Mouse (Mus musculus): ENCODE measurements around the gene Krtap1-5. TPM values are rescaled to one million over a fixed set of nuclear protein-coding genes. Genes with fewer than 3 reads are reported as not detected.

Krtap1-5 gene
- polyA plus RNA-seq, 1 experiment from 2014 or later: not detected

DNA sequence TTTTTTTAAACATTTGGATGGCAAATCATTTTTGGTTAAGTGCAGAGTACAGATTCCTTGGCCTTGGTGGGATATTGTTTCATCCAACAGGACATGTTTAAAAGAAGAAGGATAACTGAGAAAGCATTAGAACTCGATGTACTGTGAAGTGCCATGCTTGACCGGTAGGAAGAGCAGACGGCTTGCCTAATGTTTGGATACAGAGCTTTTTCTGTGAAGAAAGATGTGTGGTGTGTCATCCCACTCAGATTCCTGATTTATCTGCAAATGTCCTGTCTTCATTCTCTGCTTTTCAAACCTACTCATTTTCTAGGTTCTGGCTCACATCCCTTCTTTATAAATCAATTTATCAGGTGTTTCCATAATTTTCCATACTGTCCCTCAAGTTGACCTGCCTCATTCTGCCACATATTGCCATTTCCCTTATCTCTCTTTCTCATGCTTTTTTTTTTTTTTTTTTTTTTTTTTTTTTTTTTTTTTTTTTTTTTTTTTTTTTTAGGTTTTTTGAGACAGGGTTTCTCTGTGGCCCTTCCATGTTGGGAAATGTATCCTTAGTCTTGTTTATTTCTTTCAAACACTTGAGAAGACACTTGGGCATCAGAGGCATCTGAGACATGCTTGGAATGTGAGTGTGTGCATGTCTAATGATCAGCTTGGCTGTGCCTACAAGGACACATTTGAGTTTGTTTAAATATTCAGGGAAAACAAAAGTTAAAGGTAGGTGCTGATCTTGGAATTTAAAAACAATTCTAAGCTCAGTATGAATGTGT lies 22.7 kb downstream of the Krtap1-5 start:
- Histone ChIP-seq H3K36me3 (ENCODE audit: control insufficient read depth, insufficient read depth, low read length) (no peaks in the 10 kb centered on the region), H3K9ac (ENCODE audit: low read depth, low read length) (no peak overlapping the region), H3K27me3 (ENCODE audit: control insufficient read depth, insufficient read depth, low read length) (no peaks in the 10 kb centered on the region), H3K4me3 (ENCODE audit: low read depth, low read length) (no peak overlapping the region), H3K4me2 (replicated peaks; ENCODE audit: low read depth, low read length) (no peak overlapping the region), H3K4me1 (replicated peaks; ENCODE audit: control insufficient read depth, insufficient read depth, low read length) (no peaks in the 10 kb centered on the region), H3K27ac (ENCODE audit: low read depth, low read length) (no peak overlapping the region), H3K9me3 (ENCODE audit: control insufficient read depth, low read length) (no peaks in the 10 kb centered on the region)
- WGBS: 74% methylated on average over 3 of the region's 3 CpGs
- no peak for ATAC-seq (ENCODE audit: low FRiP score)
- no peak for DNase-seq (ENCODE audit: low spot score)

DNA sequence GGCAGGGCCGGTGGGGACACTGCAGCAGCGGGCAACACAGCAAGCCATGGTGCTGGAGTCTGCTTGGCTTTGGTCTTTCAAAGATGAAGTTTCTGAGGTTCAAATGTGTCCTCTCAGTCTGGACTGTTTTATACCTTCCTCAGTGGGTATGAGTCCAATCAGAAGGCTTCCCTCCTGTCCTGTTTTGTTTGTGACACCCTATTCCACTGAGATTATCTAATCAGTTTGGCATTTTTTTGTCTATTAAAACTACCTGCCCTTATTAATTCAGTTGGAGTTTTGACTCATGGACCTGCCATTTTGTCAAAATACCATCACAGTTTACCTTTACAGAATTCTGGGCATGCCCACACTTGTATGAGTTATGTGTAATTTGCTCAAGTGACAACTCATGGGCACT lies 24.1 kb downstream of the Krtap1-5 start, which contains the start of gene Krtap3-2:
Gene Krtap3-2, minus strand, starts transcription at position 101 of the 400 bp plus-strand sequence.
- no peak within 1 kb of the TSS for H3K9ac ChIP-seq (ENCODE audit: low read depth, low read length)
- DNase-seq (ENCODE audit: low spot score) (no peak), ATAC-seq (ENCODE audit: low FRiP score) (no peak)
- H3K4me3 ChIP-seq (ENCODE audit: low read depth, low read length): no peak within 1 kb of the TSS
- H3K4me2 ChIP-seq (replicated peaks; ENCODE audit: low read depth, low read length): no peak within 1 kb of the TSS
- no peaks in the 10 kb centered on the region for H3K9me3 ChIP-seq (ENCODE audit: control insufficient read depth, low read length)
- H3K4me1 ChIP-seq (replicated peaks; ENCODE audit: control insufficient read depth, insufficient read depth, low read length): no peaks in the 10 kb centered on the region
- no peak within 1 kb of the TSS for H3K27ac ChIP-seq (ENCODE audit: low read depth, low read length)
- no peaks in the 10 kb centered on the region for H3K27me3 ChIP-seq (ENCODE audit: control insufficient read depth, insufficient read depth, low read length)
- 88% methylated on average over 2 of the region's 2 CpGs for WGBS
- no peaks in the 10 kb centered on the region for H3K36me3 ChIP-seq (ENCODE audit: control insufficient read depth, insufficient read depth, low read length)

- no peak overlapping the region for H3K27ac ChIP-seq (ENCODE audit: low read depth, low read length)
- DNase-seq (ENCODE audit: low spot score) (no peak), ATAC-seq (ENCODE audit: low FRiP score) (no peak)
- no peak overlapping the region for H3K4me3 ChIP-seq (ENCODE audit: low read depth, low read length)
- H3K9me3 ChIP-seq (ENCODE audit: control insufficient read depth, low read length): no peaks in the 10 kb centered on the region
- no peaks in the 10 kb centered on the region for H3K4me1 ChIP-seq (replicated peaks; ENCODE audit: control insufficient read depth, insufficient read depth, low read length)
- H3K27me3 ChIP-seq (ENCODE audit: control insufficient read depth, insufficient read depth, low read length): no peaks in the 10 kb centered on the region
- H3K36me3 ChIP-seq (ENCODE audit: control insufficient read depth, insufficient read depth, low read length): no peaks in the 10 kb centered on the region
- no peak overlapping the region for H3K4me2 ChIP-seq (replicated peaks; ENCODE audit: low read depth, low read length)
- 82% methylated on average over 2 of the region's 2 CpGs for WGBS
- no peak overlapping the region for H3K9ac ChIP-seq (ENCODE audit: low read depth, low read length)
Measured at GRCm38 (mm10) chr11:99556195-99556594, 24.6 kb downstream of the Krtap1-5 start.

DNA sequence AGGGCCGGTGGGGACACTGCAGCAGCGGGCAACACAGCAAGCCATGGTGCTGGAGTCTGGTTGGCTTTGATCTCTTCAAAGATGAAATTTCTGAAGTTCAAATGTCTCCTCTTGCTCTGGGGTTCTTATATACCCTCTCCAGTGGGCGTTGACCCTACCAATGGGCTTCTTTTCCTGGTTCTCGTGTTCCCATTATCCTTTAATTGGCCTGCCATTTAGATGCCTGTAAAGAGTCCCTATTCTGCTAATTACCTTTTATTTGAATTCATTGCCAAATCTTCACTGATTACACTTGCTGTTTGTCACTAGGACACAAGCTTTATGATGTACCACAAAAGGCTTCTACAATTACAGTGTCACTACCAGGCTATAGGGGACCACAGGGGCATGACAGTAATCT lies 30.1 kb downstream of the Krtap1-5 start, which contains the start of gene Krtap3-3:
Gene Krtap3-3, minus strand, starts transcription at position 101 of the 400 bp plus-strand sequence.
- Histone ChIP-seq H3K9me3 (ENCODE audit: control insufficient read depth, low read length) (no peaks in the 10 kb centered on the region), H3K4me1 (replicated peaks; ENCODE audit: control insufficient read depth, insufficient read depth, low read length) (no peaks in the 10 kb centered on the region), H3K4me2 (replicated peaks; ENCODE audit: low read depth, low read length) (no peak within 1 kb of the TSS), H3K36me3 (ENCODE audit: control insufficient read depth, insufficient read depth, low read length) (no peaks in the 10 kb centered on the region), H3K27ac (ENCODE audit: low read depth, low read length) (no peak within 1 kb of the TSS), H3K4me3 (ENCODE audit: low read depth, low read length) (no peak within 1 kb of the TSS), H3K27me3 (ENCODE audit: control insufficient read depth, insufficient read depth, low read length) (no peaks in the 10 kb centered on the region), H3K9ac (ENCODE audit: low read depth, low read length) (no peak within 1 kb of the TSS)
- no peak for ATAC-seq (ENCODE audit: low FRiP score)
- DNase-seq (ENCODE audit: low spot score): no peak
- 67% methylated on average over 4 of the region's 4 CpGs for WGBS

DNA sequence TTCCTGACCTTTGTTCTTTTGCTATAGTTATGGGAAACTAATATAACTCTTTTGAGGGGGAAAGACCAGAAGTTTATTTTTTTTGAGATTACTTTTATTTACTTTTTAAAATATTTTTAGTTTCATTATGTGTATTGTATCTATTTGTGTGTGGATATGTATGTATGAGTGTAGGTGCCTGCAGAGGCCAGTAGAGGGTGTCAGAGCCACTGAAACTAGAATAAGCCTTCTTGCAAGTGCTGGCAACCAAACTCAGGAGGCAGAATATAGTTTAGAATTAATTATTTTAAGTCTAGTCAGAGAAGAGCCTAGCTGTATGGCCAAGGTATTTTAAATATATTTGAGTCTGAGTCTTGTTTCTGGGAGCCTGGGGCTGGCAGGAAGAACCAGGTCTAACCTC lies 32.9 kb downstream of the Krtap1-5 start:
- Histone ChIP-seq H3K27me3 (ENCODE audit: control insufficient read depth, insufficient read depth, low read length) (no peaks in the 10 kb centered on the region), H3K9me3 (ENCODE audit: control insufficient read depth, low read length) (no peaks in the 10 kb centered on the region), H3K4me1 (replicated peaks; ENCODE audit: control insufficient read depth, insufficient read depth, low read length) (no peaks in the 10 kb centered on the region), H3K36me3 (ENCODE audit: control insufficient read depth, insufficient read depth, low read length) (no peaks in the 10 kb centered on the region), H3K9ac (ENCODE audit: low read depth, low read length) (no peak overlapping the region), H3K4me3 (ENCODE audit: low read depth, low read length) (no peak overlapping the region), H3K4me2 (replicated peaks; ENCODE audit: low read depth, low read length) (no peak overlapping the region), H3K27ac (ENCODE audit: low read depth, low read length) (no peak overlapping the region)
- ATAC-seq (ENCODE audit: low FRiP score) (no peak), DNase-seq (ENCODE audit: low spot score) (no peak)

- H3K36me3 ChIP-seq (ENCODE audit: control insufficient read depth, insufficient read depth, low read length): no peaks in the 10 kb centered on the region
- peak; percentile 6 for DNase-seq (ENCODE audit: low spot score)
- WGBS: 73% methylated on average over 9 of the region's 9 CpGs
Measured at GRCm38 (mm10) chr11:99539721-99540120, 41.1 kb downstream of the Krtap1-5 start.

More at GRCm38 (mm10) chr11:99539721-99540120, 41.1 kb downstream of the Krtap1-5 start:
- no peak for ATAC-seq (ENCODE audit: low FRiP score)
- no peaks in the 10 kb centered on the region for H3K9me3 ChIP-seq (ENCODE audit: control insufficient read depth, low read length)
- H3K4me3 ChIP-seq (ENCODE audit: low read depth, low read length): no peak overlapping the region
- no peak overlapping the region for H3K27ac ChIP-seq (ENCODE audit: low read depth, low read length)
- H3K4me2 ChIP-seq (replicated peaks; ENCODE audit: low read depth, low read length): no peak overlapping the region
- no peak overlapping the region for H3K9ac ChIP-seq (ENCODE audit: low read depth, low read length)
- H3K4me1 ChIP-seq (replicated peaks; ENCODE audit: control insufficient read depth, insufficient read depth, low read length): no peaks in the 10 kb centered on the region
- H3K27me3 ChIP-seq (ENCODE audit: control insufficient read depth, insufficient read depth, low read length): no peaks in the 10 kb centered on the region

Other genes starting within 250 kb of the Krtap1-5 start
- 0.12 and 0.24 TPM in 2 replicates for gene Krt26, start 243.1 kb downstream of the Krtap1-5 start, polyA plus RNA-seq (2014; fragmentation: Nextera tagmentation; extraction: Ambion mirVana)
- gene Krt27, start 229.9 kb downstream of the Krtap1-5 start, polyA plus RNA-seq (2014; fragmentation: Nextera tagmentation; extraction: Ambion mirVana): not detected in 2 replicates
- 0.39 and 0.60 TPM in 2 replicates for gene Krt28, start 206.1 kb downstream of the Krtap1-5 start, polyA plus RNA-seq (2014; fragmentation: Nextera tagmentation; extraction: Ambion mirVana)
- gene Krt10, start 191.7 kb downstream of the Krtap1-5 start, polyA plus RNA-seq (2014; fragmentation: Nextera tagmentation; extraction: Ambion mirVana): 27.8 and 35.1 TPM in 2 replicates
- gene Krt12, start 158.8 kb downstream of the Krtap1-5 start, polyA plus RNA-seq (2014; fragmentation: Nextera tagmentation; extraction: Ambion mirVana): not detected in 2 replicates
- 0.42 and 0.48 TPM in 2 replicates for gene Krt20, start 142.9 kb downstream of the Krtap1-5 start, polyA plus RNA-seq (2014; fragmentation: Nextera tagmentation; extraction: Ambion mirVana)
- gene Krt23, start 87.9 kb downstream of the Krtap1-5 start, polyA plus RNA-seq (2014; fragmentation: Nextera tagmentation; extraction: Ambion mirVana): not detected in 2 replicates
- not detected in 2 replicates for gene Krt39, start 59.7 kb downstream of the Krtap1-5 start, polyA plus RNA-seq (2014; fragmentation: Nextera tagmentation; extraction: Ambion mirVana)
- not detected in 2 replicates for gene Krt40, start 37.9 kb downstream of the Krtap1-5 start, polyA plus RNA-seq (2014; fragmentation: Nextera tagmentation; extraction: Ambion mirVana)
- not detected in 2 replicates for gene Krtap3-3, start 30.2 kb downstream of the Krtap1-5 start, polyA plus RNA-seq (2014; fragmentation: Nextera tagmentation; extraction: Ambion mirVana)
- not detected in 2 replicates for gene Krtap3-2, start 24.2 kb downstream of the Krtap1-5 start, polyA plus RNA-seq (2014; fragmentation: Nextera tagmentation; extraction: Ambion mirVana)
- gene Gm11939, start 21.6 kb downstream of the Krtap1-5 start, polyA plus RNA-seq (2014; fragmentation: Nextera tagmentation; extraction: Ambion mirVana): not detected in 2 replicates
- not detected in 2 replicates for gene Krtap3-1, start 14.4 kb downstream of the Krtap1-5 start, polyA plus RNA-seq (2014; fragmentation: Nextera tagmentation; extraction: Ambion mirVana)
- not detected in 2 replicates for gene Krtap1-4, start 2.6 kb upstream of the Krtap1-5 start, polyA plus RNA-seq (2014; fragmentation: Nextera tagmentation; extraction: Ambion mirVana)
- not detected in 2 replicates for gene Krtap1-3, start 10.3 kb upstream of the Krtap1-5 start, polyA plus RNA-seq (2014; fragmentation: Nextera tagmentation; extraction: Ambion mirVana)
- gene Krtap9-3, start 17.1 kb upstream of the Krtap1-5 start, polyA plus RNA-seq (2014; fragmentation: Nextera tagmentation; extraction: Ambion mirVana): not detected in 2 replicates
- not detected in 2 replicates for gene Gm11938, start 22.3 kb upstream of the Krtap1-5 start, polyA plus RNA-seq (2014; fragmentation: Nextera tagmentation; extraction: Ambion mirVana)
- not detected in 2 replicates for gene Gm11937, start 29.2 kb upstream of the Krtap1-5 start, polyA plus RNA-seq (2014; fragmentation: Nextera tagmentation; extraction: Ambion mirVana)
- not detected in 2 replicates for gene Krtap2-4, start 33.8 kb upstream of the Krtap1-5 start, polyA plus RNA-seq (2014; fragmentation: Nextera tagmentation; extraction: Ambion mirVana)
- gene Gm11562, start 39.4 kb upstream of the Krtap1-5 start, polyA plus RNA-seq (2014; fragmentation: Nextera tagmentation; extraction: Ambion mirVana): not detected in 2 replicates
- not detected in 2 replicates for gene Krtap4-1, start 47.2 kb upstream of the Krtap1-5 start, polyA plus RNA-seq (2014; fragmentation: Nextera tagmentation; extraction: Ambion mirVana)
- not detected in 2 replicates for gene Krtap4-2, start 54.1 kb upstream of the Krtap1-5 start, polyA plus RNA-seq (2014; fragmentation: Nextera tagmentation; extraction: Ambion mirVana)
- not detected in 2 replicates for gene Krtap4-7, start 63.1 kb upstream of the Krtap1-5 start, polyA plus RNA-seq (2014; fragmentation: Nextera tagmentation; extraction: Ambion mirVana)
- gene Gm11555, start 69.2 kb upstream of the Krtap1-5 start, polyA plus RNA-seq (2014; fragmentation: Nextera tagmentation; extraction: Ambion mirVana): not detected in 2 replicates
- gene Gm11563, start 77.9 kb upstream of the Krtap1-5 start, polyA plus RNA-seq (2014; fragmentation: Nextera tagmentation; extraction: Ambion mirVana): not detected in 2 replicates
- not detected in 2 replicates for gene Krtap4-6, start 84.9 kb upstream of the Krtap1-5 start, polyA plus RNA-seq (2014; fragmentation: Nextera tagmentation; extraction: Ambion mirVana)
- gene Gm14190, start 109.7 kb upstream of the Krtap1-5 start, polyA plus RNA-seq (2014; fragmentation: Nextera tagmentation; extraction: Ambion mirVana): not detected in 2 replicates
- not detected in 2 replicates for gene Gm14180, start 153.3 kb upstream of the Krtap1-5 start, polyA plus RNA-seq (2014; fragmentation: Nextera tagmentation; extraction: Ambion mirVana)
- gene Gm11595, start 191.9 kb upstream of the Krtap1-5 start, polyA plus RNA-seq (2014; fragmentation: Nextera tagmentation; extraction: Ambion mirVana): not detected in 2 replicates
- not detected in 2 replicates for gene Krtap4-8, start 199.7 kb upstream of the Krtap1-5 start, polyA plus RNA-seq (2014; fragmentation: Nextera tagmentation; extraction: Ambion mirVana)
- gene Krtap4-9, start 204.2 kb upstream of the Krtap1-5 start, polyA plus RNA-seq (2014; fragmentation: Nextera tagmentation; extraction: Ambion mirVana): not detected in 2 replicates
- gene Gm11596, start 212.5 kb upstream of the Krtap1-5 start, polyA plus RNA-seq (2014; fragmentation: Nextera tagmentation; extraction: Ambion mirVana): not detected in 2 replicates
- not detected in 2 replicates for gene Gm11569, start 217.9 kb upstream of the Krtap1-5 start, polyA plus RNA-seq (2014; fragmentation: Nextera tagmentation; extraction: Ambion mirVana)
- not detected in 2 replicates for gene Gm11554, start 223.4 kb upstream of the Krtap1-5 start, polyA plus RNA-seq (2014; fragmentation: Nextera tagmentation; extraction: Ambion mirVana)
- gene Krtap4-13, start 228.9 kb upstream of the Krtap1-5 start, polyA plus RNA-seq (2014; fragmentation: Nextera tagmentation; extraction: Ambion mirVana): not detected in 2 replicates
- gene Gm11564, start 234.7 kb upstream of the Krtap1-5 start, polyA plus RNA-seq (2014; fragmentation: Nextera tagmentation; extraction: Ambion mirVana): not detected in 2 replicates

All from hindbrain, embryonic 11.5 days (tissue).